Mouse (Mus musculus): ENCODE results near the gene Ssc5d. TPM values are rescaled to one million over a fixed set of nuclear protein-coding genes. Genes with fewer than 3 reads are reported as not detected.

Ssc5d gene
- total RNA-seq, 2 experiments from 2014 or later, result 2.9 to 3.0 TPM

Other genes starting within 250 kb of the Ssc5d start
- gene Hspbp1, start 240.7 kb upstream of the Ssc5d start, total RNA-seq (2021), result 10 to 100 TPM; 93.2 to 97.2 TPM
- 100 to 1,000 TPM; 280 to 313 TPM for gene Brsk1, start 235.2 kb upstream of the Ssc5d start, total RNA-seq (2021)
- not detected for gene Tmem150b, start 200.5 kb upstream of the Ssc5d start, total RNA-seq (2021)
- gene Kmt5c, start 185.7 kb upstream of the Ssc5d start, total RNA-seq (2021), result 10 to 100 TPM; 43.5 to 45.9 TPM
- 1 to 10 TPM; 6.5 to 9.8 TPM for gene Cox6b2, start 172.7 kb upstream of the Ssc5d start, total RNA-seq (2021)
- not detected for gene Fam71e2, start 154.5 kb upstream of the Ssc5d start, total RNA-seq (2021)
- gene Il11, start 142.9 kb upstream of the Ssc5d start, total RNA-seq (2021), result under 1 TPM; 0.38 to 0.41 TPM
- gene Tmem190, start 142.8 kb upstream of the Ssc5d start, total RNA-seq (2021), result not detected
- gene Tmem238, start 136.1 kb upstream of the Ssc5d start, total RNA-seq (2021), result 1 to 10 TPM; 4.3 to 5.4 TPM
- 100 to 1,000 TPM; 540 to 663 TPM for gene Rpl28, start 132.9 kb upstream of the Ssc5d start, total RNA-seq (2021)
- 100 to 1,000 TPM; 129 to 166 TPM for gene Ube2s, start 113.2 kb upstream of the Ssc5d start, total RNA-seq (2021)
- 100 to 1,000 TPM; 107 to 116 TPM for gene Shisa7, start 81.1 kb upstream of the Ssc5d start, total RNA-seq (2021)
- gene Isoc2b, start 55.5 kb upstream of the Ssc5d start, total RNA-seq (2021), result 1 to 10 TPM; 3.0 to 4.3 TPM
- 1 to 10 TPM; 7.2 to 8.2 TPM for gene Isoc2a, start 48.6 kb upstream of the Ssc5d start, total RNA-seq (2021)
- under 1 TPM in 1 of 2 experiments, not detected in 1; 0.45 TPM for gene Gm36210, start 19.3 kb upstream of the Ssc5d start, total RNA-seq (2021)
- 10 to 100 TPM; 14.3 TPM for gene Zfp628, start 10.6 kb upstream of the Ssc5d start, total RNA-seq (2021)
- 10 to 100 TPM; 57.9 to 67.4 TPM for gene Nat14, start 3.8 kb upstream of the Ssc5d start, total RNA-seq (2021)
- gene Sbk2, start 38.6 kb downstream of the Ssc5d start, total RNA-seq (2021), result not detected
- under 1 TPM; 0.40 to 0.57 TPM for gene Sbk3, start 45.4 kb downstream of the Ssc5d start, total RNA-seq (2021)
- gene Zfp579, start 70.4 kb downstream of the Ssc5d start, total RNA-seq (2021), result 10 to 100 TPM; 38.2 to 46.0 TPM
- gene Zfp524, start 88.6 kb downstream of the Ssc5d start, total RNA-seq (2021), result 1 to 10 TPM; 4.5 TPM
- 10 to 100 TPM; 22.2 to 23.4 TPM for gene Fiz1, start 88.9 kb downstream of the Ssc5d start, total RNA-seq (2021)
- not detected for gene Gm44973, start 89.7 kb downstream of the Ssc5d start, total RNA-seq (2021)
- gene Zfp865, start 94.6 kb downstream of the Ssc5d start, total RNA-seq (2021), result 10 to 100 TPM; 36.4 TPM
- 10 to 100 TPM; 59.9 to 60.2 TPM for gene Ccdc106, start 94.8 kb downstream of the Ssc5d start, total RNA-seq (2021)
- gene 4632433K11Rik, start 108.3 kb downstream of the Ssc5d start, total RNA-seq (2021), result not detected
- gene Zfp784, start 112.7 kb downstream of the Ssc5d start, total RNA-seq (2021), result 1 to 10 TPM; 5.4 to 5.8 TPM
- gene Zfp580, start 125.8 kb downstream of the Ssc5d start, total RNA-seq (2021), result 10 to 100 TPM; 74.9 to 80.4 TPM
- gene U2af2, start 136.4 kb downstream of the Ssc5d start, total RNA-seq (2021), result 100 to 1,000 TPM; 174 to 184 TPM
- gene Epn1, start 154.4 kb downstream of the Ssc5d start, total RNA-seq (2021), result 100 to 1,000 TPM; 402 to 408 TPM
- gene Rfpl4, start 191.2 kb downstream of the Ssc5d start, total RNA-seq (2021), result not detected
- not detected for gene Rasl2-9, start 200.2 kb downstream of the Ssc5d start, total RNA-seq (2021)
- gene Vmn1r55, start 223.9 kb downstream of the Ssc5d start, total RNA-seq (2021), result not detected

Data from layer of hippocampus, postnatal 10 days (tissue).